Mouse (Mus musculus) megakaryocyte, embryonic 14.5 days (primary cell): Measurements from ENCODE around the gene Lhfpl2.

ENCODE experiments used
- FLI1 ChIP-seq: IDR thresholded peaks from 2 replicates; pipeline ENCODE4 v1.6.1; 2012; ENCODE audit warnings: low read length, inconsistent platforms, mixed read lengths
- GATA1 ChIP-seq: IDR thresholded peaks from 3 replicates; pipeline ENCODE4 v1.6.1; 2012; ENCODE audit warnings: mixed read lengths, low read length, inconsistent platforms, borderline replicate concordance

DNA sequence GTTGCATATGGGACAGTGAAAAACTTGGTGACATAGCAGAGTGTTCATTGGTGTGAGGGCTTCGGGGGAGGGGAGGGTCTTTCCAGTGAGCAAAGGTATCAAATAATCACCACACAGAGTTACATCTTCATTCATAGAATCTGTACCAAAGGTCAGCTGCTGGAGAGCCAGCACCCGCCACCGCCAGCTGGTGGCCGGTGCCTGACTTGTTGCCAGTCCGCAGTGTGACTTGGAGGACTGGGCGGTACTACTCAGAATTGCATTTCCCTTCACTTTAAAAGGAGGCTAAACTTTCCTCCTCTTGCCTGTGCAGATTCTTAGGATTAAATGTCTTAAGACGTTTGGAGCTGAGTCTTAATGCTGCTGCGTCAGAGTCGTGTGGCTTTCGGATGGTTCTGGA is 59.9 kb downstream of the Lhfpl2 start:
- TF ChIP-seq GATA1: no peak
- TF ChIP-seq FLI1: no peak
